Mouse (Mus musculus) testis, adult 2 months (tissue): ENCODE results near the gene Trappc6b.

Experiments used
- CTCF ChIP-seq: fragments of 200-500 bp; IDR thresholded peaks from 2 replicates; pipeline ENCODE4 v1.5.1; 2012; ENCODE audit warnings: low read depth, mild to moderate bottlenecking, inconsistent platforms, low read length, moderate library complexity; ENCODE audit not compliant: control insufficient read depth, insufficient read depth, insufficient replicate concordance
- POLR2A ChIP-seq: fragments of 200-500 bp; IDR thresholded peaks from 2 replicates; pipeline ENCODE4 v1.6.1; 2012; ENCODE audit warnings: low read depth, mild to moderate bottlenecking, inconsistent platforms, low read length, moderate library complexity; ENCODE audit not compliant: control insufficient read depth

DNA sequence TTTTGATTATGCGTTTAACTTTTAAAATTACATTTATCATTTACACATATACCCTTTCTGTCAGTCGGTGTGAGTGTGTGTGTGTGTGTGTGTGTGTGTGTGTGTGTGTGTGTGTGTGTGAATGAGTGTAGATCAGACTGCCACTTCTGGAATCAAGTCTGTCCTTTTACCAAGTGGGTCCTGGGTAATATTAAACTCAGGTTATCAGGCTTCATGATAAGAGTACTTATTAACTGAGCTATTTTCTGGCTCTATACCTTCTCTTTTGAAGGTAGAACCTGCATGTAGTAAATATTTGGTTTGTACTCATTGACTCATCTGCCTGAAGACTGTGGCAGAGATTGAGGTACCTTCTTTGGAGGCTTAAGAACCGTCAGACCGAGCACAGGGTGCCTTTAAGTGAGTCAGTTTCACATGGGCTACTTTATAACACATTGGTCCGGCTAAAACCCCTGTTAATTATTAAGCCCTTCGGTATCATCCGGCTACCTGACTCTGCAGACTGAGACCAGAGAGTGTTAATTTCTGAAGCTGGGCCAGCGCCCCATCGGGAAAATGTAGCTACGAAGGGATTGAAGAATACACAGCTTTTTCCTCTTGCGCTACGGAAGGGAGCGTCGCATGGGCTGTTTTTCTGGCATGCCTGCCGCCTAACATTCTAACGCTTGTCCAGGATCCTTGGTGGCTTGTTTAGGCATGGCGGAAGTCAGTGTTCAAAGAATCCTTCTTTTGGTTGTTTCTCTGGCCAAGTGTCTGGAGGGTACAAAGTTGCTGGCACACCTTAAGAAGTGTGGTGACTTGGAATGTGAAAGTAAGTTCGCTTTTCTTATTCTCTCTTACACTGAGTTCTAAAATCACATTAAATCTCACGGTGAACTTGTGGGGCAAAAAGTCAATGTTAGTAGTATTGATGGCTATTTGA lies 34.1 kb upstream of the Trappc6b start, which contains the start of gene Mia2:
- TF ChIP-seq CTCF (no peak), POLR2A (no peak)
